Mouse (Mus musculus): ENCODE results near the gene Psme2.
A peak's percentile ranks its signal among the peaks of the same experiment; 100 is the strongest.

Psme2 gene

DNA sequence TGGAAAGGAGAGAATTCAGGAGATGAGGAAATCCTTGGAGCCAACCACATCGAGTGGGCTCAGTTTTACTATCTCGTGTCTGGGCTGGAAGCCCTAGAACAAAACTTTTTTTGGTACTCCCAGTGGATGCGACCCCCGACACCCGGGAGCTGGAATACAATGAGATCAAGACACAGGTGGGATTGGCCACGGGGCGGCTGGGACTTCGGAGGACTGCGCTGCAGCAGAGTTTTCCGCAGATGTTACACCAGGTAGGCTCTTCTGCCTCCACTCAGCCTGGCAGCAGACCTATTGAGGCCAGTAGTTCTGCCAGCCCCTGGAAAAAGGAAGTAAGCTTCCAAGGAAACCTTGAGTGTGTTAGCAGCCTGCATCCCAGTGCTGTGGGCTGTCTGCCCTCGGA lies 27.7 kb downstream of the Psme2 start:
- DNase-seq: no peak

- no peak for DNase-seq
Measured at GRCm38 (mm10) chr14:55561860-55562259, 29.1 kb downstream of the Psme2 start.

GRCm38 (mm10) chr14:55560202-55561073 lies 30.5 kb downstream of the Psme2 start, which contains the start of gene A730061H03Rik:
TSS of gene A730061H03Rik (minus strand) at chr14:55560406.
- DNase-seq: peak; percentile 98 to 99

DNA sequence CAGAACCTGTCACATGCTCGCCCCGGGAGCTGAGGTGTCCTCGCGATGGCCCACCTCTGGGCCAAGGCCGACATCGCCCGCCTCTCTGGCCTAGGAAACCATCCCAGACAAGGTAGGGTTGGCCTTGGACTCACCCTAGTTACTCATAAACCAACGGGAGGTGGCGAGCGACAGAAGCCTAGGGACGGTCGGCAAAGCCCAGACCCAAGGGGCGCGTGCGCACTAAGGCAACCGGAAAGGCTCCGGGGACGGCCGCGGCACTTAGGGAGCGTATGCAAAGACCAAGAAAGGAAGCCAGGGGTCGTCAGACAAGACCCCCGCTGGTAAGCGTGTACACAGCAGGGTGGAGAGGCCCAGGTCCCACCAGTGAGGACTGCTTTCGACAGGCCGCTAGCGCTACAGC lies 31.1 kb downstream of the Psme2 start, which contains the start of gene Dcaf11:
Gene Dcaf11, plus strand, starts transcription at position 208 of the 403 bp plus-strand sequence.
- DNase-seq: peak; percentile 93 to 95

- no peak for DNase-seq
Measured at GRCm38 (mm10) chr14:55558740-55559448, 32.0 kb downstream of the Psme2 start.

DNA sequence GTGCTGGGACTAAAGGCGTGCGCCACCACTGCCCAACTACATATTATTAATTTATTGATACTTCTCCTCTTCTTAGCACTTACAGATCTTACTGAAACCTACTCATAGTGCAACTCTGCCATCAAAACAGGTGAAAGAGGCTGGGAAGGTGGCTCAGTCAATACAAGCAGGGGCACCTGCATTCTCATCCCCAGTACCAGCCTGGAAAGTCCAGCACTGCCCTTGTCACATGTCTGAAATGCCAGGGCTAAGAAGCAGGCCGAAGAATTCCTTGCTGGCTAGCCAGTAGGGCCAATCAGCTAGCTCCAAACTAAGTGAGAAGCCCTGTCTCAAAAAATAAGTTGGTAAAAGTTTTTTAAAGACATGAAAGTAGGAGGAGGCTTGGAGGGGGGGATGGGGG lies 33.3 kb downstream of the Psme2 start:
- DNase-seq: no peak

GRCm38 (mm10) chr14:55557003-55557402 lies 33.9 kb downstream of the Psme2 start:
- peak; percentile 87 to 94 for DNase-seq

DNA sequence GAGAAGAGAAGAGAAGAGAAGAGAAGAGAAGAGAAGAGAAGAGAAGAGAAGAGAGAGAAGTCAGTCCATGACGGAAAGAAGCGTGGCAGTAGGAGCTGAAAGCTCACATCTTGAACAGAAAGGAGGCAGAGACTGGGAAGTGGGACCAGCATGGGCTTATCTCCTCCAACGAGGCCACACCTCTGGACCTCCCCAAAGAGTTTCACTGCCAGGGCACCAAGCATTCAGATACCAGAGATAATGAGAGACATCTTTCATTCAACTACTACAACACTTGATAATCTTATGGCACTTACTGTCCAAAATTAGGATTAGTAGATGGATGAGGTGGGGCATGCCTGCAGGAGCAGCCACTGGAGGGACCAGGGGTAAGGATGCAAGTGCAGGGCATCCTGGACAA lies 35.1 kb downstream of the Psme2 start:
- DNase-seq: no peak

DNA sequence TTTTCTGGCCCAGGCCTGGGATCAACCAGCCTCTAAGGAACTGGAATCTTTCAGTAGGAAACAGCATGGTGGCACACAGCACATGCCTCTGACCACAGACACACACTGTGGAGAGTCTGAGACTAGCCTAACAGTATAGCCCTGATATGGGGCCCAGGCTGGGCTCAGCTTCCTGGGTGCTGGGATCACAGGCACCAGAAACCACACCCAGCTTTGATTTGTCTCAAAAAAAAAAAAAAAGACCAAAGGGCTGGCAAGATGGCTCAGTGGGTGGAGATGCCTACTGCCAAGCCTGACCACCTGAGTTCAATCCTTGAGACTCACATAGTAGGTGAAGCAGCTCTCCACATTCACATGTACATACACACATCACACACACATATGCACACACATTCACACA lies 36.3 kb downstream of the Psme2 start:
- DNase-seq: no peak

DNA sequence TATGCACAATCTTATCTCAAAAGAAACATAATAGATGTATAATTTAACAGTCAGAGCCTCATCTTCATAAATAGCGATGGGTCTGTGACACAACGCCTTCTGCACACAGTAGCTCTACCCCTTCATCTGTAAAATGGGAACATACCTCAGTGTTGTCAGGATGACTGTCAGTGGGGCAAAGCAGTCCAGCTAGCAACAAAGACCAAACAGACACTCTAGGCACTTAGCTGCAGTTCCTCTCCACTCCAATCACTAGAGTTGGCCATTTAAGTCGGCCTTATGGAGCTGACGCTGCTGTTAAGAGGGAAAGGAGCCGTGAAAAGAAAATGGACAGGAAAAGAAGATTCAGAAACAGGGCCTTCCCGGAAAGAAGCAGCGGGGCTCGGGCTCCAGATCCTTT lies 39.1 kb downstream of the Psme2 start:
- no peak for DNase-seq

DNA sequence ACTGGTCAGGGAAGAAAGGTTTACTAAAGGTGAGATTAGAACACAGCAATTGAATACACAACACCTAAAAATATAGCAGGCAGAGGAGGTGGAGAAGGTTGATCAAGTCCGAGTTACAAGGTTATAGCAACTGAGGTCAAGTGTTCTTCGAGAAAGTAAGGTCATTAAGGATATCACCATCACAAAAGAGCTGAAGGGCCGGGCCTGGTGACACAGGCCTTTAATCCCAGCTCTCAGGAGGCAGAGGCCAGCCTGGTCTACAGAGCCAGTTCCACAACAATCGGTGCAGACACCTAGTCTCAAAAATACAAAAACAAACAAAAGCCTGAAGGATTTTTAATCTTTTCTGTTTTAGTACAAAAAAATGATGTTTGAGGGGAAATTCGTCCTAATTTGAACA lies 39.6 kb downstream of the Psme2 start:
- no peak for DNase-seq

DNA sequence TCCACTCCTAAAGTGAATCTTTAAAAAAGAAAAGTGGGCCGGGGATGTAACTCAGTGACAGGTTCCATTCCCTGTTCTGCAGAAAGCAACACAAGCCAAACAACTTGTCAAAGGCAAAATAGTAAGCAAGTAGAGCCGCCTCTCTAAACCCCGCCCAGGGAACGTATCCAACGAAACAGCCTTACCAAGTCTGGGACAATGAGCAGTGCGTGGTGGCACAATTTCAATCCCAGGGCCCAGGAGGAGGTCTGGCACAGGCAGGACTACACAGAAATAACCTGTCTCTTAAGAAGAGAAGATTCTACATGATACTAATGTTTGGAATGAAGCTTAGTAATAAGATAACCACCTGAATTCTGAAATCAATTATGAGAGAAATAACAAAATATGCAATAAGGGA lies 40.7 kb downstream of the Psme2 start:
- peak; percentile 57 to 62 for DNase-seq

DNA sequence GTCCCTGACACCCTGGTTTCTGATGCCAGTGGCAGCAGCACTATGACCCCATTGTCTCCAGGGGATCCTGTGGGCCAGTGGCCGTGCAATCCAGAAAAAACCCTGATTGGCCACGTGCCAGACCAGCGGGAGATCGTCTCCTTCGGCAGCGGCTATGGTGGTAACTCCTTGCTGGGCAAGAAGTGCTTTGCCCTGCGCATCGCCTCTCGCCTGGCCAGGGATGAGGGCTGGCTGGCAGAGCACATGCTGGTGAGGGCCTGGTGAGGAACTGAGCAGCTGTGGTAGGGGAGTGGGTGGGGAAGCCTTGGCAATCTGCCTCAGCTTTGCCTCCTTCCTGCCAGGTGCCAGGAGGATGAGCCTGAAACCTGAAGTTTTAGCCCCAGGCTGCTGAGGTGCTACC lies 46.6 kb downstream of the Psme2 start:
- peak; percentile 55 to 72 for DNase-seq

DNA sequence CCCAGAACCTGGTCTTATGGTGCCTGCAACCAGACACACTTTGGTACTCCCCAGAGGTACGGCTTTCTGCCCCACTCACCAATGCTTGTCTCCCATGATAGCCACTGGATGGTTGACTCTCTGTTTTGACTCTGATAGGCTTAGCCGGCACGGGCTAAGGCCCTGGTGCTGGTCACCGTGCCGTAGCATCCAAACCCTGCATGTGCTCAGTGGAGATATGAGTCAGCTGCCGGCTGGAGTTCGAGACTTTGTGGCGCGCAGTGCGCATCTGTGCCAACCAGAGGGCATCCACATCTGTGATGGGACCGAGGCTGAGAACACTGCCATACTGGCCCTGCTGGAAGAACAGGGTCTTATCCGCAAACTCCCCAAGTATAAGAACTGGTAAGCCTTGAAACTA lies 48.6 kb downstream of the Psme2 start:
- DNase-seq: no peak

GRCm38 (mm10) chr14:55540787-55541321 lies 50.1 kb downstream of the Psme2 start:
- DNase-seq: peak; percentile 87 to 96

DNA sequence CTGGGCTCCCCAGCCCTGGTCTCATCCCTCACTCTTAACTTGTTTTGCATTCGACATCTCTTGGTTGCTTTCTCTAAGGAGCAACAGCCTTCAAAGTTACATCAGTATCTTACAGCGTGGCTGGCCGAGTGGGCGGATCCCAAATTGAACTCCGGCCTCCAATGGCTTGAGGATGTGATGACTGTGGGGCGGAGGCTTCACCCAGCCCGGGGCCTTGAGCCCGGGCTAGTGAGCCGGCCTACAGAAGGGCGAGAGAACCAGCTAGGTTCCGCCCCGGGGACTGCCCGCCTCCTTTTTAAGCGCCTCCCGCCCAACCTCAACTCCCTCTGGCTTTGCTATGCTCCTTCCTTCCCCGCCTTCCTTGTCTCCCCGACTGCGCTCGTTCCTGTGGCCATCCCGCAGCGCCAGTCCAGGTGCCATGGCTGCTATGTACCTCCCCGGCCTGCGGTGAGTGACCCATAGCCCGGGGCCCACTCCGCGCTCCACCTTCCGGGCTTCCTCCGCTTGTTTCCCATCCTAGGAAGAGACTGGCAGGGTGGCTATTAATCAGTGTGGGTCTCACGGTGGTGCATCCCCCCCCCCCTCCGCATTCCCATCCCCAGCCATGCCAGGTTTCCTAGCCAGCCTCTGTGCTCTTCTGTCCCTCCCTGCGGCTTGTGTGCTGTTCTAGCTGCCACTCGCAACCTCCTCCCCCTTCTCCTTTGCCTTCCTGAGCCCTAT lies 50.7 kb downstream of the Psme2 start, which contains the start of gene Pck2:
Gene Pck2, plus strand, starts transcription at position 200 of the 720 bp plus-strand sequence.
- DNase-seq: peak; percentile 82 to 85

Measured in cerebellum, postnatal 14 days (tissue).